Mouse (Mus musculus) forebrain, embryonic 15.5 days (tissue): Measurements from ENCODE around the gene Sox5. TPM values are rescaled to one million over a fixed set of nuclear protein-coding genes. Genes with fewer than 3 reads are reported as not detected.

Experiments used
- ATAC-seq: fragments of 200-750 bp; cut with Nextera tagmentation; replicated peaks from 2 replicates; pipeline ENCODE4 v1.8.0; 2017; ENCODE audit warnings: mild to moderate bottlenecking, moderate TSS enrichment, moderate library complexity
- H3K27ac ChIP-seq: fragments of 300-500 bp; sonication (generic); replicated peaks from 2 replicates; pipeline ENCODE4 v1.5.1; 2015; ENCODE audit warnings: mild to moderate bottlenecking, inconsistent platforms
- H3K27me3 ChIP-seq: fragments of 300-500 bp; sonication (generic); 2 replicates; pipeline ENCODE4 v1.6.1; 2015; ENCODE audit warnings: inconsistent platforms
- H3K36me3 ChIP-seq: fragments of 300-500 bp; sonication (generic); 2 replicates; pipeline ENCODE4 v1.6.1; 2015; ENCODE audit warnings: mild to moderate bottlenecking, inconsistent platforms
- H3K4me1 ChIP-seq: fragments of 300-500 bp; sonication (generic); 2 replicates; pipeline ENCODE4 v1.6.1; 2015; ENCODE audit warnings: inconsistent platforms
- H3K4me2 ChIP-seq: fragments of 300-500 bp; sonication (generic); replicated peaks from 2 replicates; pipeline ENCODE4 v1.6.1; 2015; ENCODE audit warnings: mild to moderate bottlenecking, inconsistent platforms
- H3K4me3 ChIP-seq: fragments of 300-500 bp; sonication (generic); 2 replicates; pipeline ENCODE4 v1.5.1; 2015; ENCODE audit warnings: mild to moderate bottlenecking, inconsistent platforms
- H3K9ac ChIP-seq: fragments of 300-500 bp; sonication (generic); replicated peaks from 2 replicates; pipeline ENCODE4 v1.6.1; 2015; ENCODE audit warnings: mild to moderate bottlenecking, inconsistent platforms
- H3K9me3 ChIP-seq: fragments of 300-500 bp; sonication (generic); 2 replicates; pipeline ENCODE4 v1.6.1; 2016; ENCODE audit warnings: inconsistent platforms
- WGBS: fragments of 180-500 bp; shearing (Covaris S2); methylation state at CpG from one replicate; pipeline ENCODE4 v1.1.7; 2015; ENCODE audit warnings: mixed read lengths; 5-methylcytosine and 5-hydroxymethylcytosine counted together
- polyA plus RNA-seq: library from polyadenylated mRNA; unstranded; fragments of >200 nt; fragmentation: Nextera tagmentation; extraction: Ambion mirVana; gene quantifications from 2 replicates; pipeline ENCODE4 v1.2.1, GENCODE M21; 2015

Gene Sox5
- polyA plus RNA-seq, 1 experiment from 2014 or later = 239 TPM

DNA sequence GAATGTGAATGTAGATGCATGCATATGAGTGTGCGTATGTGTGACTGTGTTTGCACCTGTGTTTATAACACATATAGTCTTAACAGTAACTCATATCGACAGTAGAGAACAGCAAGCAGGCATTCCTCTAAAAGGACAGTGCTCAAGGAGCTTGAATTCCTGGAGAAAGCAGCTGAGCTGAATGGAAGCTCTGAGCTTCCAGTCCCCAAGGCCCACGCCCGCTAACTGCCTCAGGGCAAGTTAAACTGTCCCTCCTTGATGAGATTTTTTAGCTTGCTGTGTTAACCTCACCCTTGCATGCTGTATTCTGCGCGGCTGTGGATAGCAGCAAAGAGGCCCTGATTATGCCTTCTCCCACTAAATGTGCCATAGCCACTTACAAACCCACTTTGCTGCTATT, 388.6 kb downstream of the Sox5 start:
- Histone ChIP-seq H3K27me3 (no peaks in the 10 kb centered on the region), H3K36me3 (no peaks in the 10 kb centered on the region), H3K4me3 (no peak overlapping the region), H3K9me3 (no peaks in the 10 kb centered on the region), H3K9ac (no peak overlapping the region), H3K4me1 (peaks cover 11% of the 10 kb centered on the region; the same call in 1 of the 2 replicates), H3K4me2 (no peak overlapping the region), H3K27ac (no peak overlapping the region)
- ATAC-seq = no peak
- WGBS = 60% methylated on average over 6 of the region's 6 CpGs

- Histone ChIP-seq H3K9me3 (no peaks in the 10 kb centered on the region), H3K9ac (no peak overlapping the region), H3K27me3 (no peaks in the 10 kb centered on the region), H3K36me3 (no peaks in the 10 kb centered on the region), H3K4me1 (peaks cover 15% of the 10 kb centered on the region), H3K27ac (no peak overlapping the region), H3K4me3 (no peak overlapping the region), H3K4me2 (no peak overlapping the region)
- 0 out of 2 replicates have a peak, but pooled peaks have one; percentile 35 for ATAC-seq
- 38% methylated on average over 14 of the region's 14 CpGs for WGBS
These were observed 392.3 kb downstream of the Sox5 start for GRCm38 (mm10) chr6:144389333-144390054.

- H3K4me3 ChIP-seq = no peak overlapping the region
- H3K4me2 ChIP-seq = peak overlapping the region; percentile 25; the same call in 1 of the 2 replicates
- ATAC-seq = no peak
These were observed 394.1 kb downstream of the Sox5 start for GRCm38 (mm10) chr6:144387539-144388255.

GRCm38 (mm10) chr6:144380641-144381040, 401.1 kb downstream of the Sox5 start:
- Histone ChIP-seq H3K9me3 (no peaks in the 10 kb centered on the region), H3K4me2 (no peak overlapping the region), H3K27me3 (no peaks in the 10 kb centered on the region), H3K4me1 (0 out of 2 replicates have a peak, but pooled peaks cover 5% of the 10 kb centered on the region), H3K36me3 (no peaks in the 10 kb centered on the region), H3K9ac (no peak overlapping the region), H3K27ac (no peak overlapping the region), H3K4me3 (no peak overlapping the region)
- no peak for ATAC-seq
- WGBS = 83% methylated on average over 6 of the region's 6 CpGs

More at GRCm38 (mm10) chr6:144387539-144388255, 394.1 kb downstream of the Sox5 start:
- H3K9ac ChIP-seq = no peak overlapping the region
- H3K36me3 ChIP-seq = no peaks in the 10 kb centered on the region
- no peaks in the 10 kb centered on the region for H3K9me3 ChIP-seq
- WGBS = 39% methylated on average over 17 of the region's 17 CpGs
- no peak overlapping the region for H3K27ac ChIP-seq
- no peaks in the 10 kb centered on the region for H3K27me3 ChIP-seq
- H3K4me1 ChIP-seq = peaks cover 15% of the 10 kb centered on the region

DNA sequence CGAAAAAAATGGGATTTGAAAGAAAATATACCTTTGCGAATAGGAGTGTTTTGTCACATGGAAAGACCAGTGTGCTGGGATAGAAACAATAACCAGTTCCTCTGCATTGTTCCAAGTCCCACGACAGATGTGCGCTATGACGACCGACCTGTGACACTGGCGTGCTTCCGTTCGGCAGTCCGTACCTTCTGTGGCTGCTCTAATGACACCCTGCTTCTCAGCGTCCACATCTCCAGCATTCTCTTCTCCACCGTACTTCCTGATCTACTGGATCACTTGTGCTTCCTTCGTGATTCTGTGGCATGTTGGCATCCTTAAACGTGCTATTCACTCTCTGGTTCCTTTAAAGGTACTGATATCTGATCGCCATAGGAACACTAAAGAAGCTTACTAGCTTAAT, 401.6 kb downstream of the Sox5 start:
- ATAC-seq = no peak
- WGBS = 70% methylated on average over 15 of the region's 15 CpGs

GRCm38 (mm10) chr6:144374810-144375209, 407.0 kb downstream of the Sox5 start:
- 0 out of 2 replicates have a peak, but pooled peaks cover 8% of the 10 kb centered on the region for H3K4me1 ChIP-seq
- no peak overlapping the region for H3K4me3 ChIP-seq
- no peak overlapping the region for H3K4me2 ChIP-seq
- no peak for ATAC-seq
- WGBS = 71% methylated on average over 11 of the region's 11 CpGs
- no peaks in the 10 kb centered on the region for H3K36me3 ChIP-seq
- 0 out of 2 replicates have a peak overlapping the region, but pooled peaks have one; percentile 1 for H3K27ac ChIP-seq
- no peaks in the 10 kb centered on the region for H3K27me3 ChIP-seq
- H3K9ac ChIP-seq = no peak overlapping the region
- no peaks in the 10 kb centered on the region for H3K9me3 ChIP-seq

More for the DNA sequence above, 401.6 kb downstream of the Sox5 start:
- H3K4me3 ChIP-seq = no peak overlapping the region
- no peaks in the 10 kb centered on the region for H3K27me3 ChIP-seq
- 0 out of 2 replicates have a peak, but pooled peaks cover 5% of the 10 kb centered on the region for H3K4me1 ChIP-seq
- no peak overlapping the region for H3K9ac ChIP-seq
- no peak overlapping the region for H3K27ac ChIP-seq
- no peaks in the 10 kb centered on the region for H3K9me3 ChIP-seq
- no peak overlapping the region for H3K4me2 ChIP-seq
- H3K36me3 ChIP-seq = no peaks in the 10 kb centered on the region

- Histone ChIP-seq H3K4me1 (peaks cover 24% of the 10 kb centered on the region), H3K9me3 (no peaks in the 10 kb centered on the region), H3K27me3 (no peaks in the 10 kb centered on the region), H3K4me2 (no peak overlapping the region), H3K4me3 (no peak overlapping the region), H3K27ac (no peak overlapping the region), H3K36me3 (no peaks in the 10 kb centered on the region), H3K9ac (no peak overlapping the region)
- ATAC-seq = no peak
- WGBS = 71% methylated on average over 10 of the region's 10 CpGs
These were observed 411.1 kb downstream of the Sox5 start for GRCm38 (mm10) chr6:144370699-144371098.

- Histone ChIP-seq H3K4me1 (peaks cover 21% of the 10 kb centered on the region), H3K27me3 (no peaks in the 10 kb centered on the region), H3K4me3 (no peak overlapping the region), H3K27ac (peak overlapping the region; percentile 86), H3K9me3 (0 out of 2 replicates have a peak, but pooled peaks cover 4% of the 10 kb centered on the region), H3K4me2 (no peak overlapping the region), H3K36me3 (no peaks in the 10 kb centered on the region), H3K9ac (no peak overlapping the region)
- ATAC-seq = peak; percentile 91
- 48% methylated on average over 11 of the region's 11 CpGs for WGBS
These were observed 414.1 kb downstream of the Sox5 start for GRCm38 (mm10) chr6:144367626-144368077.

GRCm38 (mm10) chr6:144361267-144362038, 420.3 kb downstream of the Sox5 start:
- 0 out of 2 replicates have a peak overlapping the region, but pooled peaks have one; percentile 7 for H3K27ac ChIP-seq
- 0 out of 2 replicates have a peak, but pooled peaks cover 4% of the 10 kb centered on the region for H3K9me3 ChIP-seq
- no peak overlapping the region for H3K9ac ChIP-seq
- no peaks in the 10 kb centered on the region for H3K36me3 ChIP-seq
- no peaks in the 10 kb centered on the region for H3K27me3 ChIP-seq
- 4% methylated on average over 5 of the region's 5 CpGs for WGBS
- no peak overlapping the region for H3K4me2 ChIP-seq
- no peak overlapping the region for H3K4me3 ChIP-seq
- peaks cover 17% of the 10 kb centered on the region for H3K4me1 ChIP-seq
- ATAC-seq = no peak

DNA sequence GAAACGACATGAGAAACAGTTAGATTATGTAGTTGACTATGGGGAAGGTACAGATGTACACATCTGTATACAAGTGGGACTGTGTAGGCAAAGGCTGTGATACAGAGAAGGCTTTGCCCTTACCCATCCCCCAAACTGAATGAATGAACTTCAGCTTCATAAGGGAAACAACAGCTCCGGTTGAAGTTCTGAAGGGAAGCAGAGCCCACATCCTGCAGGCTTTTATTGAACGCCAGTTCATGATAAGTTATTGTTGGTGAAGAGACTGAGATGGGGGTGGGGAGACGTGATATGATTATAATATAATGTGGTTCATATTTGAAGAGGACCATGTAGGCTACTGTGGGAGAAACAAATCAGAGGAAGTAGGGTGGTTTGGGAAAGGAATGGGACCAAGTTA, 424.7 kb downstream of the Sox5 start:
- H3K4me1 ChIP-seq = peaks cover 13% of the 10 kb centered on the region
- H3K4me2 ChIP-seq = no peak overlapping the region
- 95% methylated on average over 4 of the region's 4 CpGs for WGBS
- no peaks in the 10 kb centered on the region for H3K9me3 ChIP-seq
- no peak for ATAC-seq
- no peaks in the 10 kb centered on the region for H3K27me3 ChIP-seq
- H3K9ac ChIP-seq = no peak overlapping the region
- H3K4me3 ChIP-seq = no peak overlapping the region
- H3K36me3 ChIP-seq = no peaks in the 10 kb centered on the region
- H3K27ac ChIP-seq = no peak overlapping the region

GRCm38 (mm10) chr6:144351049-144351448, 430.7 kb downstream of the Sox5 start:
- ATAC-seq = no peak
- no peak overlapping the region for H3K4me3 ChIP-seq
- H3K9me3 ChIP-seq = no peaks in the 10 kb centered on the region
- no peak overlapping the region for H3K9ac ChIP-seq
- no peaks in the 10 kb centered on the region for H3K27me3 ChIP-seq
- H3K4me2 ChIP-seq = no peak overlapping the region
- no peak overlapping the region for H3K27ac ChIP-seq
- H3K36me3 ChIP-seq = no peaks in the 10 kb centered on the region
- no peaks in the 10 kb centered on the region for H3K4me1 ChIP-seq
- 85% methylated on average over 6 of the region's 6 CpGs for WGBS
